Comparison of ENCODE assay signal across 41 mouse cellular contexts in genomic region chr16:8655108-8655507, GRCm38 (mm10). TPM values are rescaled to one million over a fixed set of nuclear protein-coding genes. Genes with fewer than 3 reads are reported as not detected.
"Had no signal": no experiment of that assay in that cellular context is flagged by ENCODE, and none has a peak within 500 bp of the region (broad histone marks: within the 10 kb centered on the region; RNA-seq: fewer than 3 reads in every experiment).

No protein-coding gene starts in this region.

- H3K27ac ChIP-seq: heart, adult 2 months; heart, embryonic 13.5 days; heart, embryonic 15.5 days; hindbrain, embryonic 12.5 days; hindbrain, embryonic 14.5 days; kidney, embryonic 15.5 days; kidney, postnatal 0 days; limb, embryonic 15.5 days; liver, embryonic 12.5 days; liver, embryonic 14.5 days had no signal

- H3K9ac ChIP-seq: heart, embryonic 13.5 days; heart, embryonic 15.5 days; hindbrain, embryonic 12.5 days; hindbrain, embryonic 14.5 days; kidney, embryonic 15.5 days; limb, embryonic 13.5 days; limb, embryonic 15.5 days; liver, embryonic 12.5 days; liver, embryonic 14.5 days had no signal

- DNase-seq: gastrocnemius, postnatal 14 days; gastrocnemius, postnatal 36 days; heart, adult 2 months; heart, postnatal 14 days; heart, postnatal 36 days; kidney, adult 11 months; kidney, adult 2 months; kidney, adult 9 months; kidney, postnatal 14 days; kidney, postnatal 36 days; layer of hippocampus, adult 9-11 months; layer of hippocampus, postnatal 36 days; left cerebral cortex, postnatal 4 days had no signal

- H3K9me3 ChIP-seq: heart, embryonic 13.5 days; heart, embryonic 15.5 days; hindbrain, embryonic 12.5 days; kidney, embryonic 15.5 days; limb, embryonic 13.5 days; limb, embryonic 15.5 days; liver, embryonic 12.5 days had no signal

- ATAC-seq: hindbrain, embryonic 16.5 days; intestine, embryonic 16.5 days had no signal

- H3K27me3 ChIP-seq: heart, embryonic 13.5 days; heart, embryonic 15.5 days; hindbrain, embryonic 12.5 days; kidney, embryonic 15.5 days; limb, embryonic 13.5 days; limb, embryonic 15.5 days; liver, embryonic 12.5 days had no signal

- H3K4me2 ChIP-seq: heart, embryonic 11.5 days; heart, embryonic 13.5 days; heart, embryonic 15.5 days; hindbrain, embryonic 12.5 days; hindbrain, embryonic 14.5 days; kidney, embryonic 15.5 days; limb, embryonic 13.5 days; limb, embryonic 15.5 days; liver, embryonic 12.5 days had no signal

- H3K4me3 ChIP-seq: heart, adult 2 months; heart, embryonic 13.5 days; heart, embryonic 15.5 days; hindbrain, embryonic 12.5 days; kidney, embryonic 15.5 days; limb, embryonic 13.5 days; limb, embryonic 15.5 days; liver, embryonic 12.5 days had no signal

- H3K4me1 ChIP-seq: heart, embryonic 13.5 days; heart, embryonic 15.5 days; hindbrain, embryonic 12.5 days; kidney, embryonic 15.5 days had no signal

RNA-seq across cellular contexts. Expression of gene Gm5767, which starts 25.5 kb away (rescaled TPM):
- total RNA-seq: gastrocnemius, adult 18-20 months; gastrocnemius, adult 8-10 months; gastrocnemius, postnatal 14 days; gastrocnemius, postnatal 36 days; heart, adult 2 months; heart, postnatal 14 days; heart, postnatal 36 days; hematopoietic stem cell, adult 5-6 weeks; layer of hippocampus, adult 18-20 months; layer of hippocampus, adult 8-10 months; layer of hippocampus, postnatal 14 days; layer of hippocampus, postnatal 36 days; left cerebral cortex, adult 18-20 months; left cerebral cortex, adult 8-10 months; left cerebral cortex, postnatal 10 days; left cerebral cortex, postnatal 25 days; left cerebral cortex, postnatal 4 days; liver, adult 2 months had no signal
- polyA plus RNA-seq: heart, embryonic 11.5 days; heart, embryonic 13.5 days; heart, embryonic 15.5 days; heart, postnatal 0 days; hindbrain, embryonic 12.5 days; hindbrain, embryonic 16.5 days; intestine, embryonic 14.5 days; intestine, embryonic 16.5 days; kidney, embryonic 15.5 days; kidney, postnatal 0 days; limb, embryonic 11.5 days; limb, embryonic 13.5 days; liver, embryonic 12.5 days; liver, embryonic 16.5 days had no signal
